Mouse (Mus musculus) cerebellum, adult 2 months (tissue): ENCODE results near the gene D630045J12Rik. TPM values are rescaled to one million over a fixed set of nuclear protein-coding genes. Genes with fewer than 3 reads are reported as not detected.
A peak's percentile ranks its signal among the peaks of the same experiment; 100 is the strongest.

Source experiments
- DNase-seq, 2 experiments: peaks; one replicate each; pipeline ENCODE4 v3.0.0; 2021
- H3K27ac ChIP-seq: fragments of 200-500 bp; 2 replicates; pipeline ENCODE4 v1.5.1; 2012; ENCODE audit warnings: low read length, control low read depth, inconsistent platforms; ENCODE audit not compliant: insufficient read depth
- H3K27me3 ChIP-seq: fragments of 200-500 bp; 2 replicates; pipeline ENCODE4 v1.6.1; 2012; ENCODE audit warnings: inconsistent platforms, mild to moderate bottlenecking, low read length, moderate library complexity; ENCODE audit not compliant: control insufficient read depth, insufficient read depth
- H3K4me1 ChIP-seq: fragments of 200-500 bp; 2 replicates; pipeline ENCODE4 v1.6.1; 2011; ENCODE audit warnings: low read length; ENCODE audit not compliant: control insufficient read depth, insufficient read depth
- H3K4me3 ChIP-seq: fragments of 200-500 bp; replicated peaks from 2 replicates; pipeline ENCODE3; 2011; ENCODE audit warnings: mild to moderate bottlenecking, low read depth, low read length, control low read depth; ENCODE audit not compliant: insufficient read depth
- CTCF ChIP-seq: fragments of 200-500 bp; IDR thresholded peaks from 2 replicates; pipeline ENCODE4 v1.5.1; 2011; ENCODE audit warnings: low read depth, mild to moderate bottlenecking, control low read depth, low read length, moderate library complexity, borderline replicate concordance; ENCODE audit not compliant: insufficient read depth
- POLR2A ChIP-seq: fragments of 200-500 bp; IDR thresholded peaks from 2 replicates; pipeline ENCODE4 v1.6.1; 2011; ENCODE audit warnings: low read length, control low read depth, borderline replicate concordance; ENCODE audit not compliant: insufficient read depth
- WGBS: fragments of 180-500 bp; shearing (Covaris S2); methylation state at CpG from one replicate; pipeline ENCODE4 v1.1.7; 2018; 5-methylcytosine and 5-hydroxymethylcytosine counted together
- polyA plus RNA-seq: library from polyadenylated mRNA; depleted of rRNA; stranded (reverse); fragments of >200 nt; gene quantifications from 2 replicates; pipeline ENCODE4 v1.2.3, GENCODE M21; 2012

D630045J12Rik gene
- polyA plus RNA-seq, 1 experiment = 15.9 TPM

DNA sequence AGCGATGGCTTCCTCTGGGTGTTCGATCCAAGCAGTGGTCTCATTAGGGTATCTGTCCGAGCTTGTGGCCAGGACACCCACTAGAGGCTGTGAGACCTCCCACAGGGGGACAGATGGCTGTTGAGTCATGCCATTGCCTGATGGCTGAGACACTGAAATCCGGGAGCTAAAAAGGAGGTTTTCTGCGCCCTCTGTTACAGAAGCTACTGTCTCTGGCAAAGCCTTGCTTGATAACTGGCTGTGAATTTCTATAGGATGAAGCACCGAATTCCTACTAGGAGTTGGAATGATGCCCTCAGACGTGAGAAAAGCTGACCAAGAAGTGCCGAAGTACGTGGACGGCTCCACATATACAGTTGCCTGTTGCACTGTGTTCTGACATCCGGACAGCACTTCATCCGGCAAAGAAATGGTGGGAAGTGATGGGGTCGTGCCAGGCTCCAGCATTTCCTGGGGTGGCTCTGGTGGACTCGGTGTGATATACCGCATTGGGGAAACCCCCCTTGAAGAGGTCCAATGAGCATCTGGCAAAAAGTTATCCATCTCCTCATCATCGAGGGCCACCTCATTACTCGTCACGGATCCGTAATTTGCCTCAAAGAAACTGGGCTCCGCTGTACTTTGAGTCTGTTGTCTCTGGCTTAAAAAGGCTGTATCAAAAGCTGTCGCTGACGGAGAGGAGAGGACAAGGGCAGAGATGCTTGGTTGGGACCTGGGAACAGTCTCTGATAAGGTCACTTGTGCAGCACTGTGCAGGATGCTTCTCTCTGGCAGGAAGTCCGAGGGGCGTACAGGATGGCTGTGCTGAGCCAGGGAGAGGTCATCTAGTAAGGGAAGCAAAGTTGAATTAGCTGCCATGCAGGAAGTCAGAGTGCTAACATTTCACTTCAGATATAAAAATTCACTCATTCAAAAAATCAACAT lies 57.3 kb downstream of the D630045J12Rik start:
- H3K4me3 ChIP-seq = peak overlapping the region; percentile 38
- 31% methylated on average over 24 of the region's 24 CpGs for WGBS
- H3K4me1 ChIP-seq = peaks cover 36% of the 10 kb centered on the region
- DNase-seq = peak; percentile 88 to 93
- no peaks in the 10 kb centered on the region for H3K27me3 ChIP-seq
- TF ChIP-seq POLR2A = no peak
- TF ChIP-seq CTCF = no peak
- H3K27ac ChIP-seq = peak overlapping the region; percentile 68

DNA sequence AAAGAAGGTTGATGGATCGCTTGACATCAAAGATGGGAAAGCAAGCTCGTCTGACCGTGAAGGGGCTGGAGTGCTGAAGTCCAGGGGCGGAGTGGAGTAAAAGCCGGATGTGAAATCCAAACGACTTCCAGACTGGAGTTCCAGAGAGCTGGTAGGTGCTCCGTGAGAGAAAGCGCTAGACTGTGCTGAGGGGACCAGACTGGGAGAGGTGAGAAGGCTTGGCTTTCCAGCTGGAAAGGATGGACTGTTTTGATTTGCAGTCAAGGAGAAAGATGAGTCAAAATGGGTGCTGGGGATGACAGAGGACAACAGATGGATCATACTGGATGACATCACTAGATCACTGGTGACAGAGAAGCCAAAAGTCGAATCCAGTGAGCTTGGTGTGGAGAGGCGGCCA lies 58.5 kb downstream of the D630045J12Rik start:
- Histone ChIP-seq H3K4me1 (peaks cover 29% of the 10 kb centered on the region), H3K27ac (0 out of 2 replicates have a peak overlapping the region, but pooled peaks have one; percentile 68), H3K4me3 (no peak overlapping the region), H3K27me3 (no peaks in the 10 kb centered on the region)
- TF ChIP-seq POLR2A (no peak), CTCF (no peak)
- WGBS = 78% methylated on average over 10 of the region's 10 CpGs
- peak in 1 of 2 experiments; percentile 38 for DNase-seq

DNA sequence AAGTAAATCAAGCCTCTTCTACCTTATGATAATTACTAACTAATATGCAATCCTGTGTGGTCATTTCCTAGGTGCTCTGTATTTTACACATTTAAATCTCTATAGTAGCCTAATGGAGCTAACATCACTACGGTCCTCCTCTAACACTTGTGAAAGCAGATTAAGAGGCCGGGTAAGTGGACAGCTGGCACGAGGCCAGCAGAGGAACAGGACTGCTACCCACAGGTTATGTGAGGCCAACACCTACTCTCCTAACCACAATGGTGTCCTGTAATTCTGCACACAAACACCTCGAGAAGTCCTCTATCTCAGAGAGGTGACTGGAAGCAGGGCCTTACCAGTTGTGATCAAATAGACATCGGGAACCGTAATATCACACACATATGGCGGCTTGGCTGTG lies 59.8 kb downstream of the D630045J12Rik start:
- WGBS = 82% methylated on average over 7 of the region's 7 CpGs
- H3K27ac ChIP-seq = no peak overlapping the region
- H3K27me3 ChIP-seq = no peaks in the 10 kb centered on the region
- DNase-seq = no peak
- peaks cover 27% of the 10 kb centered on the region for H3K4me1 ChIP-seq
- TF ChIP-seq POLR2A (no peak), CTCF (no peak)
- H3K4me3 ChIP-seq = no peak overlapping the region

DNA sequence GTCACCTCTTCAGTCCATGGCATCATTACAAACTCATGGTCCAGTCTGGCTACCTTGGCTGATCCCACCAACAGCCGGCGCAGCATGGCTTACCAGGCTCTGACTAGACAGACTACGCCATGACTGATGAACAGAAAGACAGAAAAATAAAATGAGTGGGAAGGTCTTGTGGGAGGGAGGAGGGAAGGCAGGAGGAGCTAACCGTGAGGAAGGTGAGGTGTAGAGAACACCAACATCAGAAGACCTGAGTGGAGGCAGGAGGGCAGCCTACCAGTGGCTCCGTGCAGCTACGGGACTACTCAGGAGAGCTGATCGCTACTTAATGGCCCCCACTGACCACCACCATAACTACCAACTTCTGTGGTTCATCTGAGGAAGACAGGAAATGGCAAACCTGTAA lies 60.9 kb downstream of the D630045J12Rik start:
- Histone ChIP-seq H3K27me3 (no peaks in the 10 kb centered on the region), H3K4me1 (peaks cover 25% of the 10 kb centered on the region), H3K27ac (no peak overlapping the region), H3K4me3 (no peak overlapping the region)
- TF ChIP-seq POLR2A (no peak), CTCF (no peak)
- no peak for DNase-seq
- WGBS = 99% methylated on average over 7 of the region's 7 CpGs

DNA sequence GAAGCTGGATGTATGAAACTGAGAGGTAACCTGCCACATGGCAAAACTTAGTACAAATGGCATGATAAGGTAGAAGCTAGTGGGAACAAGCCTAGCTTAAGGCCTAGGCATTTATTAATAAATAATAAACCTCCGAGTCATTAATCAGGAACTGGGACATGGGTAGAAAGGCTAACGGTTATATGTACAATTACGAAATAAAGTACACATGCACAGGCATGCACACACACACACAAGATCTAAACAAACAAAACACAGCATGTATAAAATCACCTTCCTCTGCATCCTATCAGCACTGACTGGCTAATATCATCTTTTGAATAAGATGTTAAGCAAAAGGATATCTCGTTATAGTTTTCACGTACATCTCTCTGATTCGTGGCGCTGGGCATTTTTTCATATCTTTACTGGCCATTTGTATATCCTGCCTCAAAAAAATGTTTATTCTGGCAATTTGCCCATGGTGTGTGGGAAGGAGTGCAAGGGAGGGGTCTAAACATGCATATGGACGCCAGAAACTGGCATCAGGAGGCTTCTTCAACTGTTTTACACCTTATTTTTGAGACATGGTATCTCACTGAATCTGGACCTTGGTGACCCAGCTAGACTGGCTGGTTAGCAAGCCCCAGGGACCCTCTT lies 67.4 kb downstream of the D630045J12Rik start:
- H3K27me3 ChIP-seq = no peaks in the 10 kb centered on the region
- TF ChIP-seq POLR2A (no peak), CTCF (no peak)
- H3K4me3 ChIP-seq = no peak overlapping the region
- 88% methylated on average over 8 of the region's 8 CpGs for WGBS
- no peak overlapping the region for H3K27ac ChIP-seq
- no peak for DNase-seq
- H3K4me1 ChIP-seq = peaks cover 4% of the 10 kb centered on the region; the same call in 1 of the 2 replicates

DNA sequence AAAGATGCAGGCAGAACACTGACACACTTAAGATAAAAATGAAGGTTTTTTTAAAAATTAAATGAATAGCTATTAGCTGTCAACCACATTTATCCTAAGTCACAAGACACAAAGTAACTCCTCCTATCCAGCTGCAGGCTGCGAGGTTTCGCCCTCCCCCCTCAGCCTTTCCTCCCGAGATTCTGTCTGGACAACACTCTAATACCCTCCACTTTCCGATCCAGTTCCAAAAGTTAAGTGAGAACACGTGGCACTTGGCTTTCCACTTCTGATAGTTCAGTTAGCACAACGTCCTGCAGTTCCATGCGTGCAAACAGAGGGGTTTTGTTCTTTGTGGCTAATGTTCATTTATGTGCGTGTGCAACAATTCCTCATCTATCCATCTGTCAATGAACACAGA lies 69.0 kb downstream of the D630045J12Rik start:
- H3K4me3 ChIP-seq = no peak overlapping the region
- whole genome bisulfite sequencing = 59% methylated on average over 8 of the region's 8 CpGs
- H3K27ac ChIP-seq = no peak overlapping the region
- no peak for TF ChIP-seq POLR2A
- TF ChIP-seq CTCF = no peak
- no peak for DNase-seq
- no peaks in the 10 kb centered on the region for H3K27me3 ChIP-seq
- peaks cover 4% of the 10 kb centered on the region; the same call in 1 of the 2 replicates for H3K4me1 ChIP-seq

DNA sequence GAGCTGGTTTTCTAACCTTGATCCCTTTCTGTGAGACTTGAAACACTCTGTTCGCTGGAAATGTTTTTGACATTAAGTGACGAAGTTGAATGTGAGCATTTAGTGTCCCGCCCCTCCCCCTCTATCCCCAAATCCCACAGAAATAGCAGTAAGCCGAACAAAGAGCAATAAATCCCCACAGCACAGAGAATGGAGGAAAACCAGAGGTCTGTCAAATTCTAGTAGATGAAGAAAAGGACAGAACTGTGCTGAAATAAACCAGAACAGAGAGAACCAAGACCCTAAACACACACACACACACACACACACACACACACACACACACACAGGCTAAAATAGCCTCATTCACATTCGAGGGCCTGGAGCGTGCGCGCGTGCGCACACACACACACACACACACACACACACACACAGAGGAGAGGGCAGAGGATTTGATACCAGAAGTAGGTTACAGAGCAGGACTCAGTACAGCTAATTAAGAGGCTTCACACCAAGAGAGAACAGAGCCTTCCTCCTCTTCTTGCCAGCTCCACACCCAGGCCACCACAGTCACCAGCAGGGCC lies 72.0 kb downstream of the D630045J12Rik start:
- no peak overlapping the region for H3K4me3 ChIP-seq
- H3K27ac ChIP-seq = no peak overlapping the region
- 92% methylated on average over 10 of the region's 10 CpGs for WGBS
- no peaks in the 10 kb centered on the region for H3K27me3 ChIP-seq
- DNase-seq = no peak
- H3K4me1 ChIP-seq = peaks cover 4% of the 10 kb centered on the region; the same call in 1 of the 2 replicates
- TF ChIP-seq CTCF (no peak), POLR2A (no peak)
